Mouse (Mus musculus): ENCODE measurements around the gene Fat1. TPM values are rescaled to one million over a fixed set of nuclear protein-coding genes. Genes with fewer than 3 reads are reported as not detected.

Fat1 gene
- polyA plus RNA-seq, 1 experiment from 2014 or later = 18.8 TPM

DNA sequence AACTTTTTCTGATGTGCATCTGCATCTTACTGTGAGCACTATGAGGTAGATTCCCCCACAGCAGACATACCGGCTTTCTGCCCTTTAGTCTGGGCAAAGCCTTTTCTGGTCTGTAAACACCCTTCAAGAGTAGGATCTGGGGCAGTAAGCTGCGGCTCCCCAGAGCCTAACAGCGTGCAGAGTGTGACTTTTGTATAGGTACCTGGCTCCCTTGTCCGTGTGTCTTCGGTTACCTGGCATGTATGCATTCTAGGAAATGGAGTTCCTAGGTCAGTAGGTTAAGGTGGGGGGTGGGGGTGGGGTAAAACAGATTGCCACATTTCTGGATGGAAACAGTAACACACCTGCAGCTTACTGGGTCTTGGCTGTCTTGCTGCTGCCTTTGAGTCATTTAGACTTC lies 36.7 kb downstream of the Fat1 start:
- no peak for ATAC-seq (ENCODE audit: low read depth)
- no peak overlapping the region for H3K4me3 ChIP-seq (ENCODE audit: low read length)
- no peaks in the 10 kb centered on the region for H3K27me3 ChIP-seq (ENCODE audit: control insufficient read depth, insufficient read depth, low read depth, low read length)
- peaks cover 21% of the 10 kb centered on the region for H3K4me1 ChIP-seq (replicated peaks; ENCODE audit: control insufficient read depth, insufficient read depth, low read length)
- 57% methylated on average over 5 of the region's 5 CpGs for WGBS
- H3K4me2 ChIP-seq (ENCODE audit: low read depth, low read length) = no peak overlapping the region
- H3K9me3 ChIP-seq (ENCODE audit: control insufficient read depth, low read length) = no peaks in the 10 kb centered on the region
- H3K9ac ChIP-seq (ENCODE audit: low read length) = no peak overlapping the region
- H3K36me3 ChIP-seq (ENCODE audit: control insufficient read depth, insufficient read depth, low read length) = peaks cover 3% of the 10 kb centered on the region
- H3K27ac ChIP-seq (ENCODE audit: low read length) = no peak overlapping the region

DNA sequence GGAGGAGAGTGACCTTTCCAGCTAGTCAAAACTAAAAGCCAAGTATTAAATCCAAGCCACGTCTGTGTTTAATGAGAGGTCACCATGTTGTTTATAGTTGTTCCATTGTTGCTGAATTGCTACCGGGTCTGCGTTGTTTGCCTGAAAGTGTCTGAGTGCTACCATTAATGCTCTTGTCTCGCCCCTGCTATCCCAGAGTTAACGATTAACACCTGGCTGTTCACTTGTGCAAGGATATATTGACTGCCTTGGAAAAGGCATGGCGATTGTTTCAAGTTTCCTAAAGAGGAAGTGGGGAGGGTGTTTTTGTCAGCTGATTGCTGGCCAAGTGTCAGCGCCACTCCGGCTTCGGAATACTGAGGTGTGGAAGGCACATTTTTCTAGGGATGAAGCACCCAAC lies 39.9 kb downstream of the Fat1 start:
- no peaks in the 10 kb centered on the region for H3K9me3 ChIP-seq (ENCODE audit: control insufficient read depth, low read length)
- 17% methylated on average over 9 of the region's 9 CpGs for WGBS
- no peak overlapping the region for H3K4me2 ChIP-seq (ENCODE audit: low read depth, low read length)
- H3K9ac ChIP-seq (ENCODE audit: low read length) = no peak overlapping the region
- no peak overlapping the region for H3K27ac ChIP-seq (ENCODE audit: low read length)
- no peaks in the 10 kb centered on the region for H3K27me3 ChIP-seq (ENCODE audit: control insufficient read depth, insufficient read depth, low read depth, low read length)
- no peak overlapping the region for H3K4me3 ChIP-seq (ENCODE audit: low read length)
- H3K36me3 ChIP-seq (ENCODE audit: control insufficient read depth, insufficient read depth, low read length) = no peaks in the 10 kb centered on the region; the same call in 1 of the 2 replicates
- H3K4me1 ChIP-seq (replicated peaks; ENCODE audit: control insufficient read depth, insufficient read depth, low read length) = peaks cover 33% of the 10 kb centered on the region
- ATAC-seq (ENCODE audit: low read depth) = no peak

DNA sequence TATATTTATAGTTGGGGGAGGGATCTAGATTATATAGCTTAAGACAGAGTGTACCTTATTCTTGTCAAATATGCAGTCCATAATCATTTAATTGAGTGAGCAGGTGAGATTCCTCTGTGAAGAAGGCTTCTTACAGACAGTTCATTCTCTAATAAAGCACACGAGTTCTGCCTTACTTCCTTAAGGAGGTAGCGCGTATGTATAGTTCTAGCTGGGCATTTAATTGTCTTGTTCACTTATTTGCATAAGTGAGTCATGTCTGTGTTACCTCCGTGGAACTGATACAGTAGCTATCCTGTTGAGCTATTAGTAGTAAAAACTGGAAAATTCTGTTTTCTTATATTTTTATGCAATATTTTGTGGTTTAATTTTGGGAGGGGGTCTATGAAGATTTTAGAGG lies 40.4 kb downstream of the Fat1 start:
- H3K36me3 ChIP-seq (ENCODE audit: control insufficient read depth, insufficient read depth, low read length) = no peaks in the 10 kb centered on the region; the same call in 1 of the 2 replicates
- no peaks in the 10 kb centered on the region for H3K27me3 ChIP-seq (ENCODE audit: control insufficient read depth, insufficient read depth, low read depth, low read length)
- H3K4me2 ChIP-seq (ENCODE audit: low read depth, low read length) = no peak overlapping the region
- no peak overlapping the region for H3K9ac ChIP-seq (ENCODE audit: low read length)
- no peak for ATAC-seq (ENCODE audit: low read depth)
- H3K9me3 ChIP-seq (ENCODE audit: control insufficient read depth, low read length) = no peaks in the 10 kb centered on the region
- 63% methylated on average over 4 of the region's 4 CpGs for WGBS
- H3K4me1 ChIP-seq (replicated peaks; ENCODE audit: control insufficient read depth, insufficient read depth, low read length) = peaks cover 38% of the 10 kb centered on the region
- H3K27ac ChIP-seq (ENCODE audit: low read length) = no peak overlapping the region
- H3K4me3 ChIP-seq (ENCODE audit: low read length) = no peak overlapping the region

DNA sequence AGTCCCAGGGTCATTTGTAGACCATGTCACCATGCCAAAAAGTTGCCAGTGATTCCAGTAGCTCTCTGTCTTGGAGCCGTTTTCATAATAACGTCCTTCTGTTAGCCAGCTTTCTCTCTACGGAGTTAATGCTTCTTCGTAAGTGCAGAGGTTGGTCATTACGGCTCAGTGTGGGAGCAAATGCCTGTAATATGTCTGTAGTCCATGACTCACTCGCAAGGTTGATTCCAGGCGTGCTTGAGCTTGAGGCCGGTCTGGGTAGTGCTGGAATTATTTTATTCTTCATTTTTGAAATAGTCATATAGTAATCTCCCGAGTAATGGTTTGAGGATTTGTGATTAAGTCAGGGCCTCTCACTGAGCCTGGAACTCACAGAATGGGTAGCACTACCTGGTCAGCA lies 43.4 kb downstream of the Fat1 start:
- H3K4me3 ChIP-seq (ENCODE audit: low read length) = no peak overlapping the region
- H3K4me2 ChIP-seq (ENCODE audit: low read depth, low read length) = 0 out of 2 replicates have a peak overlapping the region, but pooled peaks have one; percentile 3
- H3K9ac ChIP-seq (ENCODE audit: low read length) = no peak overlapping the region

DNA sequence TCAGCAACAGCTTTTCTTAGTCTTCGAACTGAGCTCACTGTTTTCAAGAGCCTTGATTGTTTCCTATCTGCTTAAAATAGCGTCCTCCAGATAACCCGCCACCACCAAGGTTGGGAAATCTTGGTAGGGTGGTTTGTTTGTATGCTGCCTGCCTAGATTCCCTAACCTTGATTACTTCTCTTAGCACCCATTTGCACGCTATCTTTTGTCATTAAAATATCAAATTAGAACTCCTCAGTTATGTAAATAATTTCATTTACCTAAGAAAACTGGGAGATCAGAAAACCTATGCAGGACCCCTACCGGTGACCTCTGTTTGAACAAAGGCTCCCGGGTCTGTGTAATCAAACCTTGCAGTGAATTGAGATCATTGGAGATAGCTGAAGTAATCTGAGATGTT lies 44.0 kb downstream of the Fat1 start:
- H3K4me3 ChIP-seq (ENCODE audit: low read length) = no peak overlapping the region
- peaks cover 31% of the 10 kb centered on the region for H3K4me1 ChIP-seq (replicated peaks; ENCODE audit: control insufficient read depth, insufficient read depth, low read length)
- no peak overlapping the region for H3K9ac ChIP-seq (ENCODE audit: low read length)
- no peaks in the 10 kb centered on the region for H3K27me3 ChIP-seq (ENCODE audit: control insufficient read depth, insufficient read depth, low read depth, low read length)
- no peak for ATAC-seq (ENCODE audit: low read depth)
- H3K9me3 ChIP-seq (ENCODE audit: control insufficient read depth, low read length) = no peaks in the 10 kb centered on the region
- H3K36me3 ChIP-seq (ENCODE audit: control insufficient read depth, insufficient read depth, low read length) = no peaks in the 10 kb centered on the region
- 0 out of 2 replicates have a peak overlapping the region, but pooled peaks have one; percentile 3 for H3K4me2 ChIP-seq (ENCODE audit: low read depth, low read length)
- 40% methylated on average over 6 of the region's 6 CpGs for WGBS
- peak overlapping the region; percentile 85; the same call in 1 of the 2 replicates for H3K27ac ChIP-seq (ENCODE audit: low read length)

More for the DNA sequence above, 43.4 kb downstream of the Fat1 start:
- H3K9me3 ChIP-seq (ENCODE audit: control insufficient read depth, low read length) = no peaks in the 10 kb centered on the region
- H3K27ac ChIP-seq (ENCODE audit: low read length) = peak overlapping the region; percentile 62; the same call in 1 of the 2 replicates
- ATAC-seq (ENCODE audit: low read depth) = peak; percentile 15; the same call in 1 of the 2 replicates
- peaks cover 31% of the 10 kb centered on the region for H3K4me1 ChIP-seq (replicated peaks; ENCODE audit: control insufficient read depth, insufficient read depth, low read length)
- H3K27me3 ChIP-seq (ENCODE audit: control insufficient read depth, insufficient read depth, low read depth, low read length) = no peaks in the 10 kb centered on the region
- 44% methylated on average over 9 of the region's 9 CpGs for WGBS
- H3K36me3 ChIP-seq (ENCODE audit: control insufficient read depth, insufficient read depth, low read length) = no peaks in the 10 kb centered on the region

DNA sequence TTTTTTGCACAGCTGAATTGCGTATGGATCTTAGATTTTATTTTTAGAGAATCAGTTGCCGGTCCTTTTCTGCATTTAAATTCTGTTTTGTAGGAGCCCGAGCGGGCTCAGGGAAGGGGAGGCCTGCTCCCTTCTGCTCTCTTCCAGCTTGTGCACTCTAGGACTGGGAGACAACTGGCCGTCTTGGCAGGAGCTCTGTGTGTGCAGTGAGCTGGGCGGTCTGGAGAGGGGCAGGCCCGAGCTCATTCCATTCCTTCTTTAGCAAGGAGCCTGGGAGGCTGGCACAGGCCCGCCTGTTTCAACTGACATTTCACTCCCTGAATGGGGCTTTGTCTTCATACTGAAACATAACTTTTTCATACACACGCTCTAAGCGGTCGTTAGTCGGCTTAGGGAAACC lies 44.8 kb downstream of the Fat1 start:
- no peaks in the 10 kb centered on the region for H3K9me3 ChIP-seq (ENCODE audit: control insufficient read depth, low read length)
- H3K27me3 ChIP-seq (ENCODE audit: control insufficient read depth, insufficient read depth, low read depth, low read length) = no peaks in the 10 kb centered on the region
- WGBS = 36% methylated on average over 12 of the region's 12 CpGs
- peak overlapping the region; percentile 85 for H3K27ac ChIP-seq (ENCODE audit: low read length)
- H3K4me2 ChIP-seq (ENCODE audit: low read depth, low read length) = 0 out of 2 replicates have a peak overlapping the region, but pooled peaks have one; percentile 11
- no peaks in the 10 kb centered on the region for H3K36me3 ChIP-seq (ENCODE audit: control insufficient read depth, insufficient read depth, low read length)
- ATAC-seq (ENCODE audit: low read depth) = peak; percentile 95
- H3K9ac ChIP-seq (ENCODE audit: low read length) = 0 out of 2 replicates have a peak overlapping the region, but pooled peaks have one; percentile 7
- H3K4me1 ChIP-seq (replicated peaks; ENCODE audit: control insufficient read depth, insufficient read depth, low read length) = peaks cover 25% of the 10 kb centered on the region
- H3K4me3 ChIP-seq (ENCODE audit: low read length) = no peak overlapping the region

DNA sequence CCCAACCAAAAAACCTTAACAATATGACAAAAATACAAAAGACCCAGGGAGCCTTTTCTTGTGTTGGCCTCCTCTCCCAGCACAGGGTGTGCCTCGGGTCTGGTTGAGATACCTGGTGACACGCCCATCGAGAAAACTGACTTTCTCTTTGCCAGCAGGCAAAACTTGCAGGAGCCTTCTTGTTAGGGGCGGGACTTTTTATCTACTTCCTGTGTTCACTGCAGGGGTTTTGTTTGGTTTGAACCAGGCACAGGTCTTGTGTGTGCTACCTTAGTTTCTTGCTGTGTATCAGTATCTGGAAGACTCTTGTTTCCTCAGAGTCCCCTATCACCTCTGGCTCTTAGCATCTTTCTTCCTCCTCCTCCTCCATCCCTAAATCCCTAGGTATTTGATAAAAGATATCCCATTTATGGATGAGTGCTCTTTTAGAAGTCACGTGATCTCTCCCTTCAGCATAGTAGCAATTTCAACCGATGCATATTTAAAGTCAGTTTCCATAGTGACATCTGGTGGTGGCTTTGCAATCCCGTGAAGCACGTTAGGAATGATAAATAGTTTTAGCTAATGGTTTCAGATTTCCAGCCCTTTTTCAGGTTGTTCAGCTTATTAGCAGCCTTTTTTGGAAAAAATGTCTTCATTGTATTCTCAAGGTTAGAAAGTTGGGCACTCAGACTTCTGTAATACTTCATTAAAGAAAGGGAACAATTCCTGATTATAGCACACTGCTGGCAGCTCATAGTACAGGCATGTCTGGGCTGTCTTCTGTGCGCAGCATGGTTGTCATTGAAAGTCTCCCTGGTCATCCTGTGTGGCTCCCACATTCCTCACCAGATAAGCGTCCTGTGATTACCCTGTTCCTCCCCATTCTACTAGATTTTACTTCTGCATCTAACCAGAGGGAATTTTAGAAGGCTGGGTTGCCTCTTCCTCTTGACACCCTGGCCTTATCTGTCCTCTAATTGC lies 50.4 kb downstream of the Fat1 start:
- Histone ChIP-seq H3K4me3 (ENCODE audit: low read length) (no peak overlapping the region), H3K9ac (ENCODE audit: low read length) (no peak overlapping the region), H3K4me2 (ENCODE audit: low read depth, low read length) (no peak overlapping the region), H3K27ac (ENCODE audit: low read length) (no peak overlapping the region), H3K36me3 (ENCODE audit: control insufficient read depth, insufficient read depth, low read length) (peaks cover 12% of the 10 kb centered on the region), H3K9me3 (ENCODE audit: control insufficient read depth, low read length) (no peaks in the 10 kb centered on the region), H3K4me1 (replicated peaks; ENCODE audit: control insufficient read depth, insufficient read depth, low read length) (peaks cover 5% of the 10 kb centered on the region), H3K27me3 (ENCODE audit: control insufficient read depth, insufficient read depth, low read depth, low read length) (no peaks in the 10 kb centered on the region)
- peak; percentile 36; the same call in 1 of the 2 replicates for ATAC-seq (ENCODE audit: low read depth)
- 33% methylated on average over 10 of the region's 10 CpGs for WGBS

DNA sequence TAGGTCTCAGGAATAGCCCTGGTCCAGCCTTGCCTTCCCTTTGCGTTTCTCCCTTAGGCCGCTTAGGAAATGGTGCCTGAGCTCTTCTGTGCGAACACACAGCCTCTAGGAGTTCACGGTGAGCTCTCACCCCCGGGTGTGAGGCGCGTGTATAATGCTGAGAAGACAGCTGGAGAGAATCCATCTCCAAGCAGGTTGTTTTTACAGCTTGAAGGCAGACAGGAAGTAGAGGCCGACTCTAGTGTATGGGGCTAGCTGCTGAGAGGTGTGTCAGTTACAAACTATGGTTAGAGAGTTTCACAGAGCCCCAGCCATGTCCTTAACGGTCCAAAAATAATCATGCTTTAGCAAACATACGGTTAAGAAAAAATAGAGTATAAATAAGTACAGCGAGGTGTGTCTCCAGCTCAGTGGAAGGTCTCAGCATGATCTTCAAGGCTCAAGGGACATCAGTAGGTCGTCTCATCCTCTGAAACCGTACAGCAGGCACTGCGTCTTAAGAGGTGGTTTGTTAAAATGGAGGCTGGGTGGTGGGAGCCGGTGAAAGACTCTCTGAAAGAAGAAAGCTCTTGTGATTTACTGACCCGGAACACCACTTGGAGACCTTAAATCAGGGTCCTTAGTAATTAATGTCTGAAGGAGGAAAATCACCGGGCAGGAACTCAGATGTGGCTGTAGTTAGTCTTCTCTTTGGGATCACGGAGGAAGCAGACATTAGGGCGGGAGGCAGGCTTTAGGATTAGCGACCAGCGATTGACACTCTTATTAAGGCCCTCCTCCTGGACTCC lies 56.6 kb downstream of the Fat1 start:
- Histone ChIP-seq H3K9me3 (ENCODE audit: control insufficient read depth, low read length) (no peaks in the 10 kb centered on the region), H3K27me3 (ENCODE audit: control insufficient read depth, insufficient read depth, low read depth, low read length) (no peaks in the 10 kb centered on the region), H3K36me3 (ENCODE audit: control insufficient read depth, insufficient read depth, low read length) (peaks cover 12% of the 10 kb centered on the region), H3K9ac (ENCODE audit: low read length) (no peak overlapping the region), H3K4me1 (replicated peaks; ENCODE audit: control insufficient read depth, insufficient read depth, low read length) (peaks cover 8% of the 10 kb centered on the region; the same call in 1 of the 2 replicates), H3K27ac (ENCODE audit: low read length) (no peak overlapping the region), H3K4me2 (ENCODE audit: low read depth, low read length) (no peak overlapping the region), H3K4me3 (ENCODE audit: low read length) (no peak overlapping the region)
- 53% methylated on average over 21 of the region's 21 CpGs for WGBS
- no peak for ATAC-seq (ENCODE audit: low read depth)

DNA sequence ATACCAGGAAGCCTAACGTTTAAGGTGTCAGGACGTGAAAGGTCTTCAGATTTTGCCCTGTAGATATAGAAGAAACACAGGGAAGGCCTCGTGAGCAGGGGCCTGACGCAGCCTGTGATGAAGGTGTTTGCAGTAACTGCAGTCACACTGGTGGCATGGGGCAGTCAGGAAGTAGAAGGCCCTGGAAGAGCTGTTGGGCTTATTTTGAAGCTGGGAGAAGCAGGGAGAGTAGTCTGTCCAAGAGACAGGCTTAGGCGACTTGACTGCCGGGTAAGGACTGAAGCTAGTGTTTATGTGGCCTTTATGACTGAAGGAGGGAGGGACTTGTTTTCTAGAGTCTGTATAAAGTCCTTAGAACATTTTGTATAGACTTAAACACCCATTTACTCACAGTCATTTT lies 57.4 kb downstream of the Fat1 start:
- Histone ChIP-seq H3K4me2 (ENCODE audit: low read depth, low read length) (no peak overlapping the region), H3K4me1 (replicated peaks; ENCODE audit: control insufficient read depth, insufficient read depth, low read length) (peaks cover 12% of the 10 kb centered on the region), H3K27ac (ENCODE audit: low read length) (no peak overlapping the region), H3K9ac (ENCODE audit: low read length) (no peak overlapping the region), H3K36me3 (ENCODE audit: control insufficient read depth, insufficient read depth, low read length) (peaks cover 12% of the 10 kb centered on the region), H3K9me3 (ENCODE audit: control insufficient read depth, low read length) (no peaks in the 10 kb centered on the region), H3K27me3 (ENCODE audit: control insufficient read depth, insufficient read depth, low read depth, low read length) (no peaks in the 10 kb centered on the region), H3K4me3 (ENCODE audit: low read length) (no peak overlapping the region)
- WGBS = 70% methylated on average over 6 of the region's 6 CpGs
- ATAC-seq (ENCODE audit: low read depth) = no peak

Data from lung, embryonic 16.5 days (tissue).